Mouse (Mus musculus) forebrain, embryonic 13.5 days (tissue): ENCODE measurements around the gene Clec2g. TPM values are rescaled to one million over a fixed set of nuclear protein-coding genes. Genes with fewer than 3 reads are reported as not detected.
"Not testable (repeated sequence)": the region's sequence is repeated elsewhere in the genome, so short reads cannot be mapped to it uniquely, and the experiment has no call there.

Experiments used
- ATAC-seq: fragments of 200-750 bp; cut with Nextera tagmentation; 2 replicates; pipeline ENCODE4 v1.8.0; 2017
- H3K27ac ChIP-seq: fragments of 300-500 bp; sonication (generic); 2 replicates; pipeline ENCODE4 v1.5.1; 2015; ENCODE audit warnings: inconsistent platforms, mild to moderate bottlenecking, moderate library complexity
- H3K27me3 ChIP-seq: fragments of 300-500 bp; sonication (generic); 2 replicates; pipeline ENCODE4 v1.6.1; 2015; ENCODE audit warnings: mild to moderate bottlenecking, inconsistent platforms
- H3K36me3 ChIP-seq: fragments of 300-500 bp; sonication (generic); 2 replicates; pipeline ENCODE4 v1.6.1; 2015; ENCODE audit warnings: mild to moderate bottlenecking, inconsistent platforms; ENCODE audit not compliant: poor library complexity, severe bottlenecking
- H3K4me1 ChIP-seq: fragments of 300-500 bp; sonication (generic); 2 replicates; pipeline ENCODE4 v1.6.1; 2015; ENCODE audit warnings: inconsistent platforms
- H3K4me2 ChIP-seq: fragments of 300-500 bp; sonication (generic); 2 replicates; pipeline ENCODE4 v1.6.1; 2015; ENCODE audit warnings: inconsistent platforms, mild to moderate bottlenecking, moderate library complexity
- H3K4me3 ChIP-seq: fragments of 300-500 bp; sonication (generic); 2 replicates; pipeline ENCODE4 v1.5.1; 2015; ENCODE audit warnings: mild to moderate bottlenecking, inconsistent platforms
- H3K9ac ChIP-seq: fragments of 300-500 bp; sonication (generic); 2 replicates; pipeline ENCODE4 v1.6.1; 2015; ENCODE audit warnings: mild to moderate bottlenecking, inconsistent platforms
- H3K9me3 ChIP-seq: fragments of 300-500 bp; sonication (generic); replicated peaks from 2 replicates; pipeline ENCODE4 v1.6.1; 2016; ENCODE audit warnings: inconsistent platforms
- WGBS: fragments of 180-500 bp; shearing (Covaris S2); methylation state at CpG from one replicate; pipeline ENCODE4 v1.1.7; 2015; 5-methylcytosine and 5-hydroxymethylcytosine counted together
- polyA plus RNA-seq: library from polyadenylated mRNA; unstranded; fragments of >200 nt; fragmentation: Nextera tagmentation; extraction: Ambion mirVana; gene quantifications from 2 replicates; pipeline ENCODE4 v1.2.1, GENCODE M21; 2015

The Clec2g gene
- not detected in 2 replicates for polyA plus RNA-seq

DNA sequence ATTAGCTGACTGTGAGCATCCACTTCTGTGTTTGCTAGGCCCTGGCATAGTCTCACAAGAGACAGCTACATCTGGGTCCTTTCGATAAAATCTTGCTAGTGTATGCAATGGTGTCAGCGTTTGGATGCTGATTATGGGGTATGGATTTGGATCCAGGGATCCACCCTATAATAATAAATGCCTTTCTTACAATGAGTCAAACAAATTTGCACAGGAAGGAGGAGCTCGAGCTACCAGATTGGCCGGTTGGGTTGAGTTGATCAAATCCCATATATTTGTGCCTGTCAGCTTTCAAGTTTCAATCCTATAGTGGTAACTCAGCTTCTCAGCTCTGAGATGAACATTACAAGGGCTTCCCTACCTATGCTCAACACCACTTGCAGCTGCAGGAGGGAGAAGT is at the start of gene Clec2g:
Clec2g (plus strand) TSS at position 301 of the 400 bp plus-strand sequence.
- not testable (repeated sequence) for H3K27me3 ChIP-seq, H3K36me3 ChIP-seq, H3K9ac ChIP-seq, H3K4me2 ChIP-seq, H3K9me3 ChIP-seq, ATAC-seq, H3K4me1 ChIP-seq, H3K4me3 ChIP-seq, H3K27ac ChIP-seq
- 97% methylated on average over 4 of the region's 4 CpGs for WGBS

DNA sequence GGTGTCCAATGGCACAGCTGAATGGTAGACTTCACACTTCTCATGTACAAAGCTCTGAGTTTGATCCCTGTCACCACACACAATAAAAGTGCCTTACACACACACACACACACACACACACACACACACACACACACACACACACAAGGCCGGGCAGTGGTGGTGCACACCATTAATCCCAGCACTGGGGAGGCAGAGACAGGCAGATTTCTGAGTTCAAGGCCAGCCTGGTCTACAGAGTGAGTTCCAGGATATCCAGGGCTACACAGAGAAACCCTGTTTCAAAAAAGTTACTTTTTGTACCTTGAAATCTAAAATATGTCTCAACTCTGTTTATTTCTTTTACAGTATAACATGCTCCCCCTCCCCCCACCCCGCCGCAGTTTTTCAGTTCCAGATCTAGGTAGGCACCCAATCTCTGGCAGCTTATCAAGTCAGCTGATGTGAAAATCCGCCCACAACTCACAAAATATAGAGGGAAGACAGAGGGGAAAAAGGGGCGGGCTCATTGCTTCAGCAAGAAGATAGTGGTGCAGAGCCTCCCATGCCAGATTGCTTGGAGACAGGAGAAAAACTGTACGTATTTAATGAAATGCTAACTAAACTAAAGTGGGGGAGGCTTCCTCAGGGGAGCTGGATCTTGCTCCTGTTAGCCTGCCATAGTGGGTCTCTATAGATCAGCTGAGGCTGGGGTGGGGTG is 46.9 kb upstream of the Clec2g start, which contains the start of gene Clec2i:
Clec2i (plus strand) TSS at position 498 of the 700 bp plus-strand sequence.
- not testable (repeated sequence) for H3K4me3 ChIP-seq, H3K9me3 ChIP-seq, H3K27me3 ChIP-seq, H3K36me3 ChIP-seq, ATAC-seq, H3K9ac ChIP-seq, H3K27ac ChIP-seq, H3K4me2 ChIP-seq, H3K4me1 ChIP-seq
- 90% methylated on average over 6 of the region's 6 CpGs for WGBS

DNA sequence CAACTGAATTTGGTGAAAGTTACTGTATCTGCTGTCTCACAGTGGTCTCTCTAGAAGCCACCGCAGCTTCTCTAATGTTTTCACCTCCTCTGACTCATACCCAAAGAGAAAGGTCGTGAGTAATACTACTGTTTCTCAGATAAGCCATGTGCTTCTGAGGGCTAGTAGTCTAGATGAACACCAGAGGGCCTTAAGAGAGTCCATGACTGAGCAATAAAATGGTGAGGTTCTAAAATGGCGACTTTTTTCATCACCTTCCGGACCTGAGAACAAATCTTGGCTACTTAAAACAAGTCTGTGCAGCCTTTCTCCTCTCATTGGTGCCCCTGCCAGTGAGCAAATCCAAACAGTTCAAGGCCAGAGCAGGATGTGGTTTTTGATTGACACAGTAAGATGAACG is 45.3 kb upstream of the Clec2g start:
- no peak overlapping the region for H3K4me3 ChIP-seq
- no peaks in the 10 kb centered on the region for H3K27me3 ChIP-seq
- WGBS = 89% methylated on average over 5 of the region's 5 CpGs
- no peak overlapping the region for H3K27ac ChIP-seq
- H3K9ac ChIP-seq = no peak overlapping the region
- H3K36me3 ChIP-seq = no peaks in the 10 kb centered on the region
- no peak overlapping the region for H3K4me2 ChIP-seq
- H3K9me3 ChIP-seq = no peaks in the 10 kb centered on the region
- H3K4me1 ChIP-seq = no peaks in the 10 kb centered on the region
- ATAC-seq = no peak

DNA sequence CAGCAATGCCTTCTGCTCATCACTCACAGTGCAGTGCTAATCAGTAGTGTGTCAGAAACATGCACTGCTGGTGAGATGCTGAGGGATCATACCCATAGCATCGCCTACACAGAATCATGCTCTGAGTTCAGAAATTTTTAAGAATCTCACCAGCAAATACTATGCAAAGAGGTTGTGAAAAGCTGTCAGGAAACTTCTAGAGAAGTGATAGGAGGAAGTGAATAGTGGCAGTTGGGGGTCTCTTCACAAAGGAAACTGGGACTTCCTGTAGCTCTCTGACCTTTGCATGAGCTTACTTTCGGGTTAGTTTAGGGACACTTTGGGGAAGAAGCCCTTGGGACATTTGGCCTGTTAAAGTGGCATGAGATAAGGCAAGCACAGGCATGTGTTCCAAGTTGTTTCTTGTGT is 43.2 kb upstream of the Clec2g start, which contains the start of gene BC035044:
BC035044 (minus strand) TSS at position 179 of the 408 bp plus-strand sequence.
- no peaks in the 10 kb centered on the region for H3K9me3 ChIP-seq
- H3K9ac ChIP-seq = no peak within 1 kb of the TSS
- H3K36me3 ChIP-seq = no peaks in the 10 kb centered on the region
- no peak for ATAC-seq
- no peaks in the 10 kb centered on the region for H3K27me3 ChIP-seq
- H3K4me2 ChIP-seq = no peak within 1 kb of the TSS
- H3K27ac ChIP-seq = no peak within 1 kb of the TSS
- H3K4me1 ChIP-seq = no peaks in the 10 kb centered on the region
- no peak within 1 kb of the TSS for H3K4me3 ChIP-seq
- WGBS = 73% methylated on average over 2 of the region's 2 CpGs

DNA sequence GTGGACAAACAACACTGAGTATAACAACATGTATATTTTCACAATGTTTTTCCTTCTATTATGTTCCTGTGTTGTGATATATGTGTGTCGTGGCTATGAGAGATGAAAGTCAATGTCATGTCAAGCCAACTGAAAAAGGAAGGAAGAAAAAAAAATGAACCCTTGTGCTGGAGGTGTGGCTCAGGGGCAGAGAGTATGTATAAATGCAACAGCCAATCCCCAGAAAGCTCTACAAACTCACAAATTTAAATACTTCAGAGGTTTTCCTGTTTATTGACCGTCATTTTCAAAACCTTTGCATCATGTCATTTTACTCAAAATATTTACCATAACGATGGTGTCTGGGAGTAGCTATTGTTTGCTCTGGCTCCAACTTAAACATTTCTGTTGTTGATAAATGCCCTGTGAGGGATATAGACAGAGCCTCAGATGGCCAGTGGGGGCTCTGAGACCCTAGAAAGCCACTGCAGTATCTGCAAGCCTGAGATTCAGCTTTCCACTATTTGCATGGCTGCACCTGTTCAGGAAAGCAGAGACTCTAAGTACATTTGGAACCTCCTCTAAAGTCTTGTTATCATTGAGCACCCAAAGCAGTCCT is 38.7 kb upstream of the Clec2g start:
- Histone ChIP-seq H3K27ac (no peak overlapping the region), H3K4me2 (no peak overlapping the region), H3K4me1 (no peaks in the 10 kb centered on the region), H3K9ac (no peak overlapping the region), H3K27me3 (no peaks in the 10 kb centered on the region), H3K4me3 (no peak overlapping the region), H3K36me3 (no peaks in the 10 kb centered on the region), H3K9me3 (no peaks in the 10 kb centered on the region)
- no peak for ATAC-seq
- 81% methylated on average over 3 of the region's 3 CpGs for WGBS

DNA sequence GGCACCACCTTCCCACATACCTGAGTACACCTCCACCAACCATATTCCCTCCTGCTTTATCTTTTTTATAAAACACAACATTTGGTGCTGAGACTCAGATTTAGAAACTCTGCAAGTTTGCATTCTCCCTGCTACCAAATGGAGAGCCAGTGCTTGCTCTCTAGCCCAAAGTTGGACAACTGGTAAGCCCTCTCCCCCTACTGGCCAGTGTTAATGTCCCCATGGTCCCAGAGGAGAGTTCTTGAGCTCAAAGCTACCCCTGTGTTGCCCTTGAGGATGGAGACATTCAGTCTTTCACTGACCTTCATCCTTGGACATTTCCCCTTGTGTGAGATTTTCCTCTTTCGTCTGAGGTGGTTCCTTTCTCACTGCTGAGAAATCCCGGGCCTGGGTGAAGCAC is 34.1 kb upstream of the Clec2g start:
- H3K9me3 ChIP-seq = no peaks in the 10 kb centered on the region
- 88% methylated on average over 2 of the region's 2 CpGs for WGBS
- no peak overlapping the region for H3K4me3 ChIP-seq
- ATAC-seq = no peak
- H3K27me3 ChIP-seq = no peaks in the 10 kb centered on the region
- no peaks in the 10 kb centered on the region for H3K36me3 ChIP-seq
- H3K4me1 ChIP-seq = no peaks in the 10 kb centered on the region
- H3K4me2 ChIP-seq = no peak overlapping the region
- no peak overlapping the region for H3K9ac ChIP-seq
- no peak overlapping the region for H3K27ac ChIP-seq

DNA sequence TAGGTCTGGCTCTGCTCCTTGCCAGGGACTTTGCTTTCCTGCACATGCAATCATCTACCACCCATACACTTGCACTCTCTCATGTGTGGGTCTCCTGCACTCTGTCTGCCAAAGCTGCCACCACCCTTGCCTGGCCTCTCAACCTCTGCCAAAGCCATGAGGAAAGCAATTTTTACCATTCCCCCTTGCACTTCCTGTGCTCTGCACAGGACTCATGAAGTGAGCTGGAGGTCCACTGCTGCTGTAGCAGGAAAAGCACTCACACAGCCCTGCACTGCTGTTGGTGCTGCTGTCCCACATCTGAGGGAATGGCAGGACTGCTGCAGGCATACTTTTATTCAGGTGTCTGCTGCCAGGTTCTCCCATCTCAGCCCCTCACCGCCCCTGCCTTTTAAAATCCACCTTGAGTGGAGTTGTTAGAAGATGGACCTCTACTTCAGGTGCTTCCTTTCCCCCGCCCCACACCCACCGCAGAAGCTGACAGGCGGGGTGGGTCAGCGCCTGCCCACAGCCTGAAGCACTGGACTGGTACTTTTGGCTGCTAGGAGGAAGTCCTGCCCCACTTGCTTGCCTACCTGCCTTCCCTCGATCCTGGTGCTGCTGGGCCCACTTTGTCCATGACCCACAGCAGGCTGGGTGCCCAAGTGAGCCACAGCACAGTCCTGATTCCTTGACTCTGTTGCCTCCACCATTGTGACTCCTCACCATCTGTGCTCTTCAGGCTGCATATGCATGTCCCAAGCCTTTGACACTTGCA is 33.2 kb upstream of the Clec2g start:
- H3K36me3 ChIP-seq, H3K4me3 ChIP-seq, H3K27ac ChIP-seq, H3K9me3 ChIP-seq, H3K4me2 ChIP-seq, ATAC-seq, H3K4me1 ChIP-seq, H3K27me3 ChIP-seq, H3K9ac ChIP-seq: not testable (repeated sequence)
- 90% methylated on average over 6 of the region's 6 CpGs for WGBS

DNA sequence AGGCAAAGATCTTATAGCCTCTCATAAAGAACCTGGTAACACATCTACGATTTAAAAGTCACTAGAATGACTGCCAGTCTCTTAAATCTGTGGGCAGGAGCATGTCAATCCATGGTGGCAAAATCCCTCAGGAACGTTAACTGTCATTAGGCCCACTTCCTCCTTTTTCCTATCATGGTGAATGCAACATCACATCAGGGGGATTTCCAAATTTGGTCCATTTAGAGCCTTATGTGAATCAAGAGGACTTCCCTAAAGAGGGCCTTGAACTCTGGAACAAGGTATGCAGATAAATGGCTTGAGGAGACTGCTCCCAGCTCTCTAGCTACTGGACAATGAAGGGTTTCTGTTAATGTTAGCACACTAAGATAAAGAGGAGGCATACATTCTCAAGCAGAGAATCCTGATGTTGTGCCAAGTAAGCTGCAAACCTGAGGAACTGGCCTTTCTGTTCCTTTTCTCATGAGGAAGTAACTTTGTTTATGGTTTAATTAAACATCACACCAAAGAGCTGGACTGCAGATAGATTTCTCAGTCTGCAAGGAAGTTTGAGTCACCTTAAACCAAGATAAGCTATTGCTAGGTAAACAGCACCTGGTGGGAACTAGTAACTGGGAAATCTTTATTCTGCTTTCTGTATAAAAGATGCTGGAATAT is 20.5 kb upstream of the Clec2g start:
- WGBS = 85% methylated on average over 2 of the region's 2 CpGs
- no peaks in the 10 kb centered on the region for H3K27me3 ChIP-seq
- no peaks in the 10 kb centered on the region; the same call in 1 of the 2 replicates for H3K9me3 ChIP-seq
- H3K9ac ChIP-seq = no peak overlapping the region
- H3K36me3 ChIP-seq = no peaks in the 10 kb centered on the region
- H3K27ac ChIP-seq = no peak overlapping the region
- no peak overlapping the region for H3K4me3 ChIP-seq
- H3K4me2 ChIP-seq = no peak overlapping the region
- no peaks in the 10 kb centered on the region for H3K4me1 ChIP-seq
- ATAC-seq = no peak

DNA sequence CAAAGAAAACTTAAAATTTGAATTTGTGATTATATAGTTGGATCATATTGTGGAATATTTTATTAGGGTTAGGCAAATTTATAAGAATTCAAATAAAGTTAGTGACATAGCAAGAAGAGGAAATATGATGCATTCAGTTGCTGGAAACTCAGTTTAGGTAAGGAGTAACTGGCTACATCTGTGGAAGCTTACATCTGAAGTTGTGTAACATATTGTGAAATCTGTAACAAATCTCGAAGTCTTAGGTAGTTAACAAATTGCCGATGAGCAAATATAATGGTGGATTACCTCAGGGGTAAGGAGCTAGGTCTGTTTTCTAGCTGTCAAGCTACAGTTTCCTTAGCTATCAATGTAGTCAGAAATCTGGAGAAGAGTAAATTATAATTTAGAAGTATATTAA is 16.9 kb upstream of the Clec2g start:
- Histone ChIP-seq H3K27ac (no peak overlapping the region), H3K4me3 (no peak overlapping the region), H3K4me1 (no peaks in the 10 kb centered on the region), H3K27me3 (no peaks in the 10 kb centered on the region), H3K9me3 (no peaks in the 10 kb centered on the region), H3K4me2 (no peak overlapping the region), H3K9ac (no peak overlapping the region), H3K36me3 (no peaks in the 10 kb centered on the region)
- ATAC-seq = no peak
- WGBS = 92% methylated on average over 2 of the region's 2 CpGs

DNA sequence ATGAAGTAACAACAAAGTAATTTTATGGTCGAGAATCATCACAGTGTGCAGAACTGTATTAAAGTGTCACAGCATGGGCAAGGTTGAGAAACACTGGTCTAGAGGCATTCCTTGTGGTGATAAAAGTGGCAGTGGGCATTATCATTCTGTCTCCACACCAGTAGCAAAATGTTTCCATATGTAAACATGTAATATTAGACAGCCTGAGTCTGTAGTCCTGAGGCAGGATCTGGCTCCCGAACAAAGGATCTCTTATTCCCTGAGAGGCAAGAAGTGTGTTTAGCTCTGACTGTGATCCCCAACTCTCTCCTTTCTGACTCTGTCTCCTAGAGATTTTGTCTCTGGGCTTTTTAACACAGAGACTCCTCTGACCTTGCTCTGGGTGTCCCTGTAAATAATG is 1.1 kb upstream of the Clec2g start:
- no peak overlapping the region for H3K4me3 ChIP-seq
- H3K9ac ChIP-seq = no peak overlapping the region
- no peak overlapping the region for H3K4me2 ChIP-seq
- H3K27me3 ChIP-seq = no peaks in the 10 kb centered on the region
- no peak for ATAC-seq
- 82% methylated on average over 2 of the region's 2 CpGs for WGBS
- H3K4me1 ChIP-seq = 0 out of 2 replicates have a peak, but pooled peaks cover 4% of the 10 kb centered on the region
- H3K36me3 ChIP-seq = no peaks in the 10 kb centered on the region
- no peak overlapping the region for H3K27ac ChIP-seq
- no peaks in the 10 kb centered on the region for H3K9me3 ChIP-seq

DNA sequence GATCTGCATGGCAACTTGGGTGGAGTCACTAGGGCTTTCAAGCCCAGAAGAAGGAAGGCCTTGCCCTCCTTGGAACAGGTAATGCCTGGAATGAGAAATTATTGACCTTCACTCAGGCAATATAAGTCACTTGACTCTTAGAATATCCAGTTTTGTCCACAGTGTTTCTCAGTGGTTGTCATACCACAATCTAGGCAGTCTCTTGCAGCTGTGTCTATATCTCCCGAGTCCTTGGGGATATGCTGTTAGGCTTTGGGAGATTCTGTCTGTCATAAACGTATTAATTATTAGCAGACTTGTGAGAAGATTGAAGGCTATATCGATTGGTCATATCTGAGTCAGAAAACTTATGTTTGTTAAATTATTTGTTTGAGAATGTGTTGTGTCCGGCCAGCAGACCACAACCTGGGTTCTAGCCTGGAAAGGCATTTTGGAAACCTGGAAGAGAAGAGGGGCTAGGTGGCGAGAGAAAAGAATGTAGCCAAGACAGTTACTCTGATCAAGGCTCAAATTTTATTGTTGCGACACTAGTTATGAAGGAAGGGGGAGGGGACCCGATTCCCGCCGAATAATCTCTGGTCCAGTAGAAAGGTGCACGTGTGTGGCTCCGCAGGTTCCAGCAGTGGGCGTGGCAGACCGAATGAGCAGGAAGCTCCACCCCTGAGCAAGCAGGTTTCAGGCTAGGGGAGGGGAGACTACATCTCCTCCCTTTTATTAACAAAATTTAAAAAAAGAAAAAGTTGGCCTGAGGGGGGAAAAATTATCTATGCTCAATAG is 1.9 kb downstream of the Clec2g start:
- ATAC-seq, H3K27ac ChIP-seq, H3K9me3 ChIP-seq, H3K4me1 ChIP-seq, H3K27me3 ChIP-seq, H3K4me2 ChIP-seq, H3K9ac ChIP-seq, H3K4me3 ChIP-seq, H3K36me3 ChIP-seq: not testable (repeated sequence)
- 85% methylated on average over 5 of the region's 13 CpGs for WGBS
